In the genomic region with DNA sequence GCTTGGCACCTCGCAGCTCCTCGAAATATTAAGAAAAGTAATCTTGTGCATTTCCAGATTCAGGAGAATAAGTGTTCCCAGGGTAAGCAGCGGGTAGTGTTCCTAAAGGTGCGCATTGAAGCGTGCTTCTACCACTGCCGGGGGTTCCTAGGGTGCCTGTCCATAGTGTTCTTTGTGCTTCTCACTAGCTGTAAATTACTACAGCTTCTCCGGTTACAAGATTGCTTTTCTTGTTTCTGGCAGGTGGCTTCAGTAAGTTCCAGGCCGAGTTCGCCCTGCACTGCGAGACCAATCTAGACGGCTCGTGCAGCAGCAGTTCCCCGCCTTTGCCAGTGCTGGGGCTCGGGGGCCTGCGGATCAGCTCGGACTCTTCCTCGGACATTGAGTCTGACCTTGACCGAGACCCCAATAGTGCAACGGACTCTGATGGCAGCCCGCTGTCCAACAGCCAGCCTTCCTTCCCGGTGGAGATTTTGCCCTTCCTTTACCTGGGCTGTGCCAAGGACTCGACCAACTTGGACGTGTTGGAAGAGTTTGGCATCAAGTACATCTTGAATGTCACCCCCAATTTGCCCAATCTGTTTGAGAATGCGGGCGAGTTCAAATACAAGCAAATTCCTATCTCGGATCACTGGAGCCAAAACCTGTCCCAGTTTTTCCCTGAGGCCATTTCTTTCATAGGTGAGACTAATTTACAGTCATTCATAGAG, we compare ENCODE assay signal across 8 mouse cellular contexts. TPM values are rescaled to one million over a fixed set of nuclear protein-coding genes. Genes with fewer than 3 reads are reported as not detected.
DNase-seq lines count a peak whose midpoint lies in the region; ATAC-seq and TF ChIP-seq lines count a peak whose summit lies in the region.

No protein-coding gene starts in this region.

- H3K4me1 ChIP-seq in limb, embryonic 12.5 days (replicated peaks) = peaks cover 43% of the 10 kb centered on the region

- peak overlapping the region; percentile 98 for H3K9ac ChIP-seq in limb, embryonic 12.5 days (replicated peaks)

- peak overlapping the region; percentile 72 for H3ac ChIP-seq in myocyte (ENCODE audit: control insufficient read depth, insufficient read length)

- peaks cover 51% of the 10 kb centered on the region for H3K79me2 ChIP-seq in myocyte (ENCODE audit: control insufficient read depth, insufficient read depth)

- no peak for ATAC-seq in cerebellum, adult (ENCODE audit: insufficient number of reproducible peaks, low FRiP score, low TSS enrichment)
- ATAC-seq in limb, embryonic 12.5 days (ENCODE audit: insufficient number of reproducible peaks, insufficient read depth, low FRiP score, low TSS enrichment, low read depth) = no peak
- no peak for ATAC-seq in erythroid progenitor cell, adult 5-6 weeks (replicated peaks; ENCODE audit: low FRiP score, poor library complexity, severe bottlenecking)

- no peaks in the 10 kb centered on the region for H3K9me3 ChIP-seq in limb, embryonic 12.5 days

- peak overlapping the region; percentile 88 for H3K4me2 ChIP-seq in limb, embryonic 12.5 days
- peak overlapping the region; percentile 77 for H3K4me2 ChIP-seq in myocyte (ENCODE audit: low read depth)

- peak; percentile 46 to 60 for DNase-seq in cerebellum, postnatal 14 days
- peak; percentile 76 for DNase-seq in A20 (ENCODE audit: low read depth, low spot score)
- peak; percentile 51 for DNase-seq in embryo, embryonic 10 days (ENCODE audit: low spot score)
- peak; percentile 49 to 51 for DNase-seq in heart, postnatal 36 days

- H3K36me3 ChIP-seq in limb, embryonic 12.5 days = peaks cover 7% of the 10 kb centered on the region
- H3K36me3 ChIP-seq in myocyte (ENCODE audit: control insufficient read depth, insufficient read depth) = peaks cover 16% of the 10 kb centered on the region

- intact Hi-C loops in heart, postnatal 36 days (cut with DNase I) = loop anchor here (1.0 to 5.0 kb wide), 3 partner anchors 35 to 268 kb away; no protein-coding TSS in a partner anchor

- H3K27me3 ChIP-seq in limb, embryonic 12.5 days = no peaks in the 10 kb centered on the region
- H3K27me3 ChIP-seq in myocyte (ENCODE audit: control insufficient read depth, insufficient read depth, insufficient read length) = no peaks in the 10 kb centered on the region

- H3K4me3 ChIP-seq in limb, embryonic 12.5 days (replicated peaks) = peak overlapping the region; percentile 83
- peak overlapping the region; percentile 95 for H3K4me3 ChIP-seq in myocyte

- under 1% methylated on average over 26 of the region's 26 CpGs for WGBS in limb, embryonic 12.5 days

- H3K27ac ChIP-seq in limb, embryonic 12.5 days = peak overlapping the region; percentile 99

- TF ChIP-seq POLR2A in myocyte (IDR thresholded peaks at IDR 0.05; ENCODE audit: insufficient read length, low read depth) = no peak

TF ChIP-seq in myocyte, 11 proteins besides CTCF, POLR2A, EP300 and RAD21:
- TF ChIP-seq TCF3 (IDR thresholded peaks at IDR 0.05; ENCODE audit: insufficient read length, low read depth) (no peak), TCF12 (IDR thresholded peaks at IDR 0.05; ENCODE audit: insufficient read depth, poor library complexity, severe bottlenecking) (no peak), REST (IDR thresholded peaks at IDR 0.05; ENCODE audit: insufficient read depth, insufficient read length) (no peak), MAX (IDR thresholded peaks at IDR 0.05; ENCODE audit: low read depth) (no peak), USF1 (IDR thresholded peaks at IDR 0.05; ENCODE audit: low read depth) (no peak), CEBPB (IDR thresholded peaks at IDR 0.05; ENCODE audit: insufficient read depth, poor library complexity, severe bottlenecking) (no peak)

RNA-seq across cellular contexts. Expression of gene Dusp6, which starts 1.4 kb away (rescaled TPM):
- 10 to 100 TPM; 16.2 to 21.7 TPM for total RNA-seq in heart, postnatal 36 days (2021)
- polyA plus RNA-seq in limb, embryonic 12.5 days (2016; fragmentation: Nextera tagmentation; extraction: Ambion mirVana) = 117 and 122 TPM in 2 replicates
- polyA plus RNA-seq in myocyte (2012; fragmentation: generic; extraction: Trizol) = 21.6 TPM
- total RNA-seq in erythroid progenitor cell, adult 5-6 weeks (2015; ENCODE audit: low replicate concordance) = 8.4 and 27.0 TPM in 2 replicates
- total RNA-seq in erythroid progenitor cell, adult 5-6 weeks (2017; ENCODE audit: low replicate concordance) = 5.5 and 6.5 TPM in 2 replicates
